Mouse (Mus musculus): ENCODE measurements around the gene Pias1.
A peak's percentile ranks its signal among the peaks of the same experiment; 100 is the strongest.

Gene Pias1

GRCm38 (mm10) chr9:62987824-62988223, at the start of gene Pias1:
Pias1 (minus strand) TSS chr9:62987924.
- DNase-seq (ENCODE audit: extremely low read depth, low read depth, low spot score): no peak

DNA sequence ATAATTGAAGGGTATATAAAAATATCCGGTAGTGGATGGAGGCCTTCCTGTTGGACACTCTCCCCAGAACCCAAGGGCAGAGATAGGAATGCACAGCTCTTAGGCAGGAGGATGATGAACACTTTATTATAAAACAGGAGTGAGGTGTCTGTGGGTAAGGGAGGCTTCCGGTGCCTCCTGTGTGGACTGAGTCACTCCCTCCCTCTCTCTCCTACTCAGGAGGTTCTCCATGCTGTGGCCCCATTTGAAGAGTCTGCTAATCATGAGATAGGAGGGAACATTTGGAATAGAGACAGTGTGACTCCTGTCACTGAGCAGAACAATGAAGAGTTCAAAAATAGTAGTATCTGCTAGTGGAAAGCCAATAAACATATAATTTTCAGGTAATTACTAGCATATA, 47.7 kb upstream of the Pias1 start:
- no peak for DNase-seq (ENCODE audit: extremely low read depth, low read depth, low spot score)

GRCm38 (mm10) chr9:63031011-63031782, 43.5 kb upstream of the Pias1 start:
- no peak for DNase-seq (ENCODE audit: extremely low read depth, low read depth, low spot score)

- DNase-seq (ENCODE audit: extremely low read depth, low read depth, low spot score): no peak
Measured at GRCm38 (mm10) chr9:63022486-63022885, 34.8 kb upstream of the Pias1 start.

GRCm38 (mm10) chr9:63007371-63007770, 19.6 kb upstream of the Pias1 start:
- no peak for DNase-seq (ENCODE audit: extremely low read depth, low read depth, low spot score)

DNA sequence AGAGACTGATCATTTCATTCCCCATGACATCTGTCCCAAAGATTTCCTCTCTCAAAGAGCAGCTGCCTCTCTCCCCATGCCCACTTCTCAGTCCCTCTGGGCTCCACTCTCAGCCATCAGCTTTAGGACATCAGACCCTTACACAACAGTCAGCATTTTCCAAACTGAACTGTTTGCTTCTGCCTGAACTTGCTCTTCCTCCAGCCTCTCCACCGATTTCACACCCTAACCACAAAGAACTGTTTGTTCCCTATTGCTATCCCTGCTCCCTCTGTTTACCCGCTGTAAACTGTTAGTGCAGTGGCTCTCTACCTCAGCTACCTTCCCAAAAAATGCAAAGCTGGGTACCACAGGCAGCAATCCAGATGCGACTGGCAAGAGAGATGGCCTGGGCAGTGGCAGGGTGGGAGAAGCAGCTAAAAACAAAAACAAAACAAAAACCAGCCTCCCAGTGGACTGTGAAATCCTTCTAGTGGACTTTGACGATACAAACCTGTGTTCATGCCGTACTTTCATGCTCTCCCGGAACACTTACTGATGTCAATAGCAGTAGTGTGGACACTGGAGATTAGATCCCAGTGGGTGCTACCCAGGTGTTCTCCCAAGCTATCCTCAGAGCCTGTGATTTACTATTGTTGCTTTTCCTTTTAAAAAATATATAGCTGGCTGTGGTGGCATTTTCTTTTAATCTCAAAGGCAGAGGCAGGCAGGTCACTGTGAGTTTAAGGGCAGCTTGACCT, 18.5 kb upstream of the Pias1 start:
- DNase-seq (ENCODE audit: extremely low read depth, low read depth, low spot score): no peak

- DNase-seq (ENCODE audit: extremely low read depth, low read depth, low spot score): no peak
Measured at GRCm38 (mm10) chr9:62998561-62998960, 10.8 kb upstream of the Pias1 start.

DNA sequence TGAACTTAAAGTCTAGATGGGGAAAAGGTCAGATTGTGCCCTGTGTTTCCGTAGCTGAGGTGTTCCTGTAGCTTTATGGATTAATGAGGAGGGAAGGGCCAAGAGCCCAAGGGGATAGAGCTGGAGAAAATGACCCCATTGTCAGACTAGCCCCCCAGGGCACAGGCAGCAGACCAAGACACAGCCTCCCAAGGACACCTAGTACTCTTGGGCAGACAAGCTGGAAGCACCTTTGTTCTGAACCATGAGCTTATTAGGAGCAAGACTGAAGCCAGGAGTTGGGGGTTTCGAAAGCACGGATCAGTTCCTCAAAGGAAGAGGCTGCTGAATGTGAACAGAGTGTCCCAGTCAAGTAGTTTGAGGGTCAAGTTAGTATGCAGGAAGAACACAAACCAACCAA, 9.9 kb upstream of the Pias1 start:
- peak; percentile 88 for DNase-seq (ENCODE audit: extremely low read depth, low read depth, low spot score)

DNA sequence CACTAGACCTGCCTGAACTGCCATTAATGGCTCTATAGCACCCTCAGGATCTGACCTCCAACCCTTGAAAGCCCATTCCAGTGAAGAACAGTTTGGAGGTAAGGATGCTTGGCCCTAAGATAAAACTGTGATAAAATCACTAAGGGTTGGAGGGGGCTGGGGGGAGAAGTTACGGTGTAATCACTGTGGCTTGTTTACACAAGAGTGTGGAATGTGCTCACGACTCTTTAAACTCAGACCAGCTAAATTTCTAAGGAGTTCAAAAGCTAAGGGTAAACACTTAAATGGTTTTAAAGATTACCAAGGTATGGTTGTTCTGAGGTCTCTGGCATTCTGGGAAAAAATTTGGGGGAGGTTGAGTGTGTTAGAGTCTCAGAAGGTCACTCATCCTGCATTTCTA, 7.5 kb upstream of the Pias1 start:
- DNase-seq (ENCODE audit: extremely low read depth, low read depth, low spot score): no peak

DNA sequence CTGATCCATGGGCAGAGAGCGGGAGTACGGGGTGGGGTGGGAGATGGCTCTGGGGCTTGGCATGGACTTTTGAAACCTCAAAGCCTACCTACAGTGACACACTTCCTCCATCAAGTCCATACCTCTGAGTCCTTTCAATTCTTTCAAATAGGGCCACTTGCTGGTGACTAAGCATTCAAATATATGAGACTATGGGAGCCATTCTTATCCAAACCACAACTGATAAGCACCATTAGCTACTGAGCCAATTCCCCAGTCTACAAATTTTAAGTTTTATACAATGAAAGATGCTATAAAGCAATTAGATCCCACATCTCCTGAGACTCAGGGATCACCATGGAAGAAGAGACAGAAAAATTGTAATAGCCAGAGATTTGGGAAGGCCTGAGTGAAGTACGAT, 2.4 kb upstream of the Pias1 start:
- DNase-seq (ENCODE audit: extremely low read depth, low read depth, low spot score): no peak

GRCm38 (mm10) chr9:62980777-62981202, 6.9 kb downstream of the Pias1 start:
- DNase-seq (ENCODE audit: extremely low read depth, low read depth, low spot score): peak; percentile 28

GRCm38 (mm10) chr9:62980162-62980776, 7.5 kb downstream of the Pias1 start:
- DNase-seq (ENCODE audit: extremely low read depth, low read depth, low spot score): no peak

GRCm38 (mm10) chr9:62979461-62980161, 8.1 kb downstream of the Pias1 start:
- no peak for DNase-seq (ENCODE audit: extremely low read depth, low read depth, low spot score)

GRCm38 (mm10) chr9:62977152-62977551, 10.6 kb downstream of the Pias1 start:
- peak; percentile 23 for DNase-seq (ENCODE audit: extremely low read depth, low read depth, low spot score)

DNA sequence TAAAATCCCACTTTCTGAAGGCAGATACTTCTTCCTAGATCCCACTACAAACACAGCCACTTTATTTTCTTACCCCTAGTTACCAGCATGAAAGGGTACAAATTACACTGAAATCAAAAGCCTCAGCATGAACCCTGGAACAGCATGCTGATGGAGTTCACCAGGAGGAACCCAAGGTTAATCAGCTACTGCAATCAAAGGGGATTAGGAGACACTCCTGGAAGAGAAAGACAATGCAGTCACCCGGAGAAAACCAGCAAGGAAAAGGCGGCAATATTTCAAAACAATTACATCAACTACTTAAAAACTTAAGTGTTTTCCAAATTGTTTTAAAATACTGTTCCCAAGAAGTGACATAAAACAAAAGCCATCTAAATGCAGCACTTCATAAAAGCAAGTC, 11.9 kb downstream of the Pias1 start:
- no peak for DNase-seq (ENCODE audit: extremely low read depth, low read depth, low spot score)

DNA sequence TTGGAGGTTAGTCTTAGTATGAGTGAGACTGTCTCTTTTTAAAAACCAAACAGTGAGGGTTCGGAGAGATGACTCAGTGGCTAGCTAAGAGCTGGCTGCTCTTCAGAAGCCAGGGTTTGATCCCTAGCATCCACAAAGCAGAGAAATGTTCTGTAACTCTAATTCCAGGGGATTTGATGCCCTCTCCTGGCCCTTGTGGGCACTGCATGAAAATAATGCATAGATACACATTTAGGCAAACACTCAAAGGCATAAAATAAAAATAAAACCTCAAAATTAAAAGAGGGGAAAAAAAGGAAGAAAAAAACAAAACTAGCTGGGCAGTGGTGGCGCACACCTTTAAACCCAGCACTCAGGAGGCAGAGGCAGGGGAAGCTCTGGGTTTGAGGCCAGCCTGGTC, 13.3 kb downstream of the Pias1 start:
- no peak for DNase-seq (ENCODE audit: extremely low read depth, low read depth, low spot score)

DNA sequence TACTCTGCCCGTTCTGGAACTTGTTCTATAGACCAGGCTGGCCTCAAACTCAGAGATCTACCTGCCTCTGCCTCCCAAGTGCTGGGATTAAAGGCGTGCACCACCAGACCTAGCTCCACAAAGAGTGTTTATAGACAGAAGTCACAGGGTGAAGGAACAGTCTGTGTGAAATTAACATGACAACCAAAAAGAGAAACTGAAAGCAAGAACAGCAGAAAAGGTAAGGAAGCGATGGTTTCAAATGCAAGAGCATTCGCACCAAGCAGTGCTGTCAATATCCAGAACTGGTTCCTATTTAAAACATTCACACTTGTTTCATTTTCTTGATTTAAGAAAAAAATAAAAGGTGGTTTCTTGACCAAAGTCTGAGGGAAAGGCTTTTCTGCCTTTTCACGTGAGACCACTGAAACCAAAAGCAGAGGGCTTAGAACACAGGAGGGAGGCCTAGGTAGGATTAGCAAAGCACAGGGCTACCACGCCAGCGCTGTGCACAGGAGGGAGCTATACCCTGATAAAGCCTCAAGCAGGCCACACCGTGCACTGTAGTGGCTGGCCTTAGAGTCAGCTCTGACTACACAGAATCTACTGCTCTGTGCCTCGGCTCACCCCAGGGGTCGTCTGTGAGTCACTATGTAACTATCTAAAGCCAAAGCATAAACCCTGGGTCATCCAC, 15.5 kb downstream of the Pias1 start:
- DNase-seq (ENCODE audit: extremely low read depth, low read depth, low spot score): no peak

- no peak for DNase-seq (ENCODE audit: extremely low read depth, low read depth, low spot score)
Measured at GRCm38 (mm10) chr9:62970345-62970744, 17.4 kb downstream of the Pias1 start.

GRCm38 (mm10) chr9:62966018-62966417, 21.7 kb downstream of the Pias1 start:
- no peak for DNase-seq (ENCODE audit: extremely low read depth, low read depth, low spot score)

- no peak for DNase-seq (ENCODE audit: extremely low read depth, low read depth, low spot score)
Measured at GRCm38 (mm10) chr9:62952713-62953112, 35.0 kb downstream of the Pias1 start.

- no peak for DNase-seq (ENCODE audit: extremely low read depth, low read depth, low spot score)
Measured at GRCm38 (mm10) chr9:62945346-62945745, 42.4 kb downstream of the Pias1 start.
